Mouse (Mus musculus): ENCODE measurements around the gene Cit. TPM values are rescaled to one million over a fixed set of nuclear protein-coding genes. Genes with fewer than 3 reads are reported as not detected.

The Cit gene
- polyA plus RNA-seq, 1 experiment from 2014 or later = 16.8 TPM

DNA sequence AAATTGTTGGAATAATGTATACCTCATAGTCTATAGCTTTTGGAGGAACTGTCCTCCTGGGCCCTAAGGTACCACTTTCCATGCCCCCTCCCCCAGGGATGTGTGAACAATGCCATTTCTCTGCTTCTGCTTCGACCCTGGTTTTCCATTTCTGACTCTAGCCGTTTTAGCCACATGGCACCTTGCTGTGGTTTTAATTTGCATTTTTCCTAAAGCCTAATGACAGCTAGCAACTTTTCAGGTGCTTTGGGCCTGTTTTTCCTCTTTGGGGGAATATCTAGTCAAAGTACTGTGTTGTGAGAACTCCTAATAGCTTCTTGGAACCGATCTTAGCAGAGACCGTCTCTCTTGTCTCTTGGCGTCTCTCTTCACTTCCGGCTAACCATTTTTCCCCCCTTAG, 139.3 kb downstream of the Cit start:
- Histone ChIP-seq H3K4me1 (ENCODE audit: control insufficient read depth, insufficient read depth, low read length) (no peaks in the 10 kb centered on the region), H3K4me3 (ENCODE audit: low read depth, low read length) (no peak overlapping the region), H3K4me2 (ENCODE audit: low read depth, low read length) (no peak overlapping the region), H3K36me3 (ENCODE audit: control insufficient read depth, insufficient read depth, low read length) (peaks cover 42% of the 10 kb centered on the region), H3K27me3 (replicated peaks; ENCODE audit: control insufficient read depth, insufficient read depth, low read length) (no peaks in the 10 kb centered on the region), H3K27ac (replicated peaks; ENCODE audit: low read depth, low read length) (no peak overlapping the region), H3K9me3 (ENCODE audit: control insufficient read depth, low read length) (no peaks in the 10 kb centered on the region), H3K9ac (ENCODE audit: low read depth, low read length) (no peak overlapping the region)
- DNase-seq (ENCODE audit: low spot score) (no peak), ATAC-seq (ENCODE audit: low read depth) (no peak)
- 90% methylated on average over 6 of the region's 6 CpGs for WGBS

DNA sequence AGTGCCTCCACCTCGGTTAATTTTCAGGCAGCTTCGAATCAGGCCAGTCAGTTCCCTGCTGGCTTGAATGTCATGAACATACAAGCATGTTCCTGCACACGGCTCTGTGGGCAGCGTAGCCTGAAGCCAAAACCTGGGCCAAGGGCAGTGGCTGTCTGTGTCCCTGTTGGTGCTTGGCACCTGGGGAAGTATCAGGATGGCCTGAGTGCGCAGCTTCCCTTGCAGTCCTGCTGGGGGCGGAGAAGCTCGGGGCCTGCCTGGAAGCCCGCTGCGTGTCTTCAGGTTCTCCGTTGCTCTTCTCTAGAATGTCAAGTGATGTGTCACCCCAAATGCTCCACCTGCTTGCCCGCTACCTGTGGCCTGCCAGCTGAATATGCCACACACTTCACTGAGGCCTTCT, 140.0 kb downstream of the Cit start:
- H3K27me3 ChIP-seq (replicated peaks; ENCODE audit: control insufficient read depth, insufficient read depth, low read length) = no peaks in the 10 kb centered on the region
- H3K36me3 ChIP-seq (ENCODE audit: control insufficient read depth, insufficient read depth, low read length) = peaks cover 42% of the 10 kb centered on the region

DNA sequence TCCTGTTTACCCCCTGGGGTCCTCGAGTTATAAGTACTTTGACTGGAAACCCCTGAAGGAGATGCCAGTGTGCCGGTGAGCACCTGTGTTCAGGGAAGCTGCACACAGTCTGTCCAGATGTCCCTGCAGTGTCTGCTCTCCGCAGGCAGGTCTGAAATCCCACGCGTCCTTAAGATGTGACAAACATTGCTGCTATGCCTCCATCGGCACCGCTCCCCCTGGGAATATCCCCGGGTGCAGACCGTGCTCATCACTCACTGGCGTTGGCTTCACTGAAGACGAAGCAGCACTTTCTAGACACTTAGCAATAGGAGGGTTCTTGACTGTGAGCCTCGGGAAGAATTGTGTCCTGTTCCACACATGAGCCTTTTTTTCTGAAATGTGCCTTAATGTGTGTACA, 142.2 kb downstream of the Cit start:
- H3K27me3 ChIP-seq (replicated peaks; ENCODE audit: control insufficient read depth, insufficient read depth, low read length) = no peaks in the 10 kb centered on the region

More for the DNA sequence above, 140.0 kb downstream of the Cit start:
- no peaks in the 10 kb centered on the region for H3K9me3 ChIP-seq (ENCODE audit: control insufficient read depth, low read length)
- H3K27ac ChIP-seq (replicated peaks; ENCODE audit: low read depth, low read length) = no peak overlapping the region
- no peak overlapping the region for H3K4me3 ChIP-seq (ENCODE audit: low read depth, low read length)
- ATAC-seq (ENCODE audit: low read depth) (no peak), DNase-seq (ENCODE audit: low spot score) (no peak)
- 93% methylated on average over 11 of the region's 11 CpGs for WGBS
- H3K4me2 ChIP-seq (ENCODE audit: low read depth, low read length) = no peak overlapping the region
- no peak overlapping the region for H3K9ac ChIP-seq (ENCODE audit: low read depth, low read length)
- H3K4me1 ChIP-seq (ENCODE audit: control insufficient read depth, insufficient read depth, low read length) = no peaks in the 10 kb centered on the region

DNA sequence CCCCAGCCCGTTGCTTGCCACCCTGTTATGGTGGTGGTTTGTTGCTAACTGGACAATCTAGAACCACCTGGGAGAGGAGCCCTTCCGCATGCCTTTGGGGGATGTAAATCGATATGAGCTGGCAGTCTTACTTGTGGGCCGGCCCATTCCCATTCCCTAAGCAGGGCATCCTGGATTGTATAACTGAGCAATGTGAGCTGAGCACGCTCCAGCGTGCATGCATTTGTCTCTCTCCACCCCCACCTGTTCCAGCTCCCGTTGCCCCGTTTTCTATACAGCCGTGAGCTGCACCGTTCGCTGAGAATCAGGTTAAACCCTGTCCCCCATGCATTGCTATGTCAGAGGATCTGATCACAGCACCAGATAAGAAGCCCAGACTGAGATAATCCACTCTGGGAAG, 146.6 kb downstream of the Cit start:
- no peak overlapping the region for H3K4me3 ChIP-seq (ENCODE audit: low read depth, low read length)
- no peak overlapping the region for H3K27ac ChIP-seq (replicated peaks; ENCODE audit: low read depth, low read length)

More for the DNA sequence above, 142.2 kb downstream of the Cit start:
- 87% methylated on average over 12 of the region's 12 CpGs for WGBS
- DNase-seq (ENCODE audit: low spot score) (no peak), ATAC-seq (ENCODE audit: low read depth) (no peak)
- H3K4me3 ChIP-seq (ENCODE audit: low read depth, low read length) = no peak overlapping the region
- no peaks in the 10 kb centered on the region for H3K4me1 ChIP-seq (ENCODE audit: control insufficient read depth, insufficient read depth, low read length)
- H3K27ac ChIP-seq (replicated peaks; ENCODE audit: low read depth, low read length) = no peak overlapping the region
- H3K36me3 ChIP-seq (ENCODE audit: control insufficient read depth, insufficient read depth, low read length) = peaks cover 51% of the 10 kb centered on the region
- H3K9ac ChIP-seq (ENCODE audit: low read depth, low read length) = no peak overlapping the region
- H3K9me3 ChIP-seq (ENCODE audit: control insufficient read depth, low read length) = peaks cover 12% of the 10 kb centered on the region
- H3K4me2 ChIP-seq (ENCODE audit: low read depth, low read length) = no peak overlapping the region

DNA sequence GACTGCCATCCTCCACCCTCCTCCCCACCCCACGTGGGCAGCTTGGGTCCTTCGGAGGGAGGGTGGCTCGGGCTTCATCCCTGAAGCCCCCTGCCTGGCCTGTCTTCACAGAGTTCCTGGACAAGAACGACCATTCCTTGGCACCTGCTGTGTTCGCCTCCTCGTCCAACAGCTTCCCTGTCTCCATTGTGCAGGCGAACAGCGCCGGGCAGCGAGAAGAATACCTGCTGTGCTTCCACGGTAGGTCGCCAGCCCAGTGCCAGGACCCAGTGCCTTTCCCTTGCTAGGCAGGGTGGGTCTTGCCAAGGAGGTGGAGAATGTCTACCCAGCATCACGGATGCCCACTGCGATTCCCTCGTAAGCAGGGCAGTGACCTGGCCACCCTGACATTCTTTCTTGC, 149.0 kb downstream of the Cit start:
- no peak overlapping the region for H3K4me3 ChIP-seq (ENCODE audit: low read depth, low read length)
- no peak for DNase-seq (ENCODE audit: low spot score)
- no peaks in the 10 kb centered on the region for H3K4me1 ChIP-seq (ENCODE audit: control insufficient read depth, insufficient read depth, low read length)
- H3K27me3 ChIP-seq (replicated peaks; ENCODE audit: control insufficient read depth, insufficient read depth, low read length) = no peaks in the 10 kb centered on the region
- no peak overlapping the region for H3K27ac ChIP-seq (replicated peaks; ENCODE audit: low read depth, low read length)
- WGBS = 93% methylated on average over 15 of the region's 15 CpGs
- ATAC-seq (ENCODE audit: low read depth) = no peak
- no peak overlapping the region for H3K9ac ChIP-seq (ENCODE audit: low read depth, low read length)
- H3K36me3 ChIP-seq (ENCODE audit: control insufficient read depth, insufficient read depth, low read length) = peaks cover 52% of the 10 kb centered on the region
- H3K4me2 ChIP-seq (ENCODE audit: low read depth, low read length) = no peak overlapping the region
- peaks cover 12% of the 10 kb centered on the region for H3K9me3 ChIP-seq (ENCODE audit: control insufficient read depth, low read length)

More for the DNA sequence above, 146.6 kb downstream of the Cit start:
- WGBS = 87% methylated on average over 11 of the region's 11 CpGs
- Histone ChIP-seq H3K36me3 (ENCODE audit: control insufficient read depth, insufficient read depth, low read length) (peaks cover 55% of the 10 kb centered on the region), H3K27me3 (replicated peaks; ENCODE audit: control insufficient read depth, insufficient read depth, low read length) (no peaks in the 10 kb centered on the region), H3K4me2 (ENCODE audit: low read depth, low read length) (no peak overlapping the region), H3K9me3 (ENCODE audit: control insufficient read depth, low read length) (peaks cover 12% of the 10 kb centered on the region), H3K9ac (ENCODE audit: low read depth, low read length) (no peak overlapping the region), H3K4me1 (ENCODE audit: control insufficient read depth, insufficient read depth, low read length) (no peaks in the 10 kb centered on the region)
- DNase-seq (ENCODE audit: low spot score) = no peak
- peak; percentile 84; the same call in 1 of the 2 replicates for ATAC-seq (ENCODE audit: low read depth)

DNA sequence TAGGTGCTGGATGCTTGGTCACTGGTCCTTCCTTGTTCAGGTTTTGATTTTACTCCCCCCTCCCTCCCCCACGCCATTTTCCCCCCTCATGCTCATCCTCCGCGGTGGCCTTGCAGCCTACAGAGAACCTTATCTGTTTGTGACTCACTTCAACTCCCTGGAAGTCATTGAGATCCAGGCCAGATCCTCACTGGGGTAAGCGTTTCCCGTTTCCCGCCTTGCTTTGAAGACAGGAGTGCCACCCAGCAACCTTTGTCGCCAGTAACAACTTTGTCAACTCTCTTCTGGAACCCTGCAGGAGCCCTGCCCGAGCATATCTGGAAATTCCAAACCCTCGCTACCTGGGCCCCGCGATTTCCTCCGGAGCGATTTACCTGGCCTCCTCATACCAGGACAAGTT, 152.3 kb downstream of the Cit start:
- no peaks in the 10 kb centered on the region for H3K27me3 ChIP-seq (replicated peaks; ENCODE audit: control insufficient read depth, insufficient read depth, low read length)
- peaks cover 24% of the 10 kb centered on the region for H3K36me3 ChIP-seq (ENCODE audit: control insufficient read depth, insufficient read depth, low read length)
- no peaks in the 10 kb centered on the region for H3K9me3 ChIP-seq (ENCODE audit: control insufficient read depth, low read length)
- ATAC-seq (ENCODE audit: low read depth) = no peak
- no peak overlapping the region for H3K4me2 ChIP-seq (ENCODE audit: low read depth, low read length)
- no peak for DNase-seq (ENCODE audit: low spot score)
- H3K4me3 ChIP-seq (ENCODE audit: low read depth, low read length) = no peak overlapping the region
- no peak overlapping the region for H3K9ac ChIP-seq (ENCODE audit: low read depth, low read length)
- no peak overlapping the region for H3K27ac ChIP-seq (replicated peaks; ENCODE audit: low read depth, low read length)
- no peaks in the 10 kb centered on the region for H3K4me1 ChIP-seq (ENCODE audit: control insufficient read depth, insufficient read depth, low read length)
- 78% methylated on average over 13 of the region's 13 CpGs for WGBS

DNA sequence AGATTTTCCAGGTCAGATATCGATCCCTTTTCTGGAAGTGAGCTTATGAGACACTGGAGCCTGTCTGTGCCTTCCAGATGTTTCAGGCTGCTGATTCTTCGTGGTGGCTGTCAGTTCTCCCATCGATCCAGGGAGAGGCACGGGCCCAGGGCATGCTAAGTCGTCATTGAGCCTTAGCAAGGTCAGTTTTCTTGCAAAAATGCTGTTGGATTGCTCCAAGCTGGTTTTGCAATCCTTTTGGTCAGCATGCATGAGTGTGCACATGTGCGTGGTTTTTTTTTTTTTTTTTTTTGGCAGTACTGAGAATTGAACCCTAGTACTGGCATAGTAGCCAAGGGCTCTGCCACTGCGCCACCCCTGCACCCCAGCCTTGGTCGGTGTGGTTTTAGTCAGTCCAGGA, 158.1 kb downstream of the Cit start:
- Histone ChIP-seq H3K4me3 (ENCODE audit: low read depth, low read length) (no peak overlapping the region), H3K36me3 (ENCODE audit: control insufficient read depth, insufficient read depth, low read length) (no peaks in the 10 kb centered on the region), H3K4me1 (ENCODE audit: control insufficient read depth, insufficient read depth, low read length) (no peaks in the 10 kb centered on the region), H3K9ac (ENCODE audit: low read depth, low read length) (no peak overlapping the region), H3K27me3 (replicated peaks; ENCODE audit: control insufficient read depth, insufficient read depth, low read length) (no peaks in the 10 kb centered on the region), H3K27ac (replicated peaks; ENCODE audit: low read depth, low read length) (no peak overlapping the region), H3K4me2 (ENCODE audit: low read depth, low read length) (no peak overlapping the region), H3K9me3 (ENCODE audit: control insufficient read depth, low read length) (no peaks in the 10 kb centered on the region)
- no peak for ATAC-seq (ENCODE audit: low read depth)
- no peak for DNase-seq (ENCODE audit: low spot score)
- WGBS = 78% methylated on average over 8 of the region's 8 CpGs

DNA sequence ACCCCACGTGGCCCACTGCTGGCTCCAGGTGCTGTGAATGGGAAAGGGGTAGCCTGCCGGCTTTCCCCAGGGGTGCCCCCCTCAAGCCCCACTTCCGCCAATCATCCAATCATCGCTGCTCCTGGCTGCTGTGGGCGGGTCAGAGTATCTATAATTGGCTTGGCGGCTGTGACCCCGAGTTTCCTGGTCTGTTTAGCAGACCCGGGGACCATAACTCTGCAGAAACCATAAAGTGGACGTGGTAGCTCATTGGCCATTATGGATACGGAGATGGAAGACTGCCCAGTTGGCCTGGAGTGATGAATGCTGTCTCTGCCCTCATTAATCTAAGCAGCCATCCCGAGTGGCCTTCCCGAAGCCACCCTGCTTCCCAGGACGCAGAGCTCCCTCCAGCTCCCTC, 158.7 kb downstream of the Cit start:
- Histone ChIP-seq H3K4me3 (ENCODE audit: low read depth, low read length) (no peak overlapping the region), H3K27me3 (replicated peaks; ENCODE audit: control insufficient read depth, insufficient read depth, low read length) (no peaks in the 10 kb centered on the region), H3K4me1 (ENCODE audit: control insufficient read depth, insufficient read depth, low read length) (no peaks in the 10 kb centered on the region), H3K9me3 (ENCODE audit: control insufficient read depth, low read length) (no peaks in the 10 kb centered on the region), H3K36me3 (ENCODE audit: control insufficient read depth, insufficient read depth, low read length) (no peaks in the 10 kb centered on the region), H3K9ac (ENCODE audit: low read depth, low read length) (no peak overlapping the region), H3K27ac (replicated peaks; ENCODE audit: low read depth, low read length) (no peak overlapping the region), H3K4me2 (ENCODE audit: low read depth, low read length) (no peak overlapping the region)
- no peak for DNase-seq (ENCODE audit: low spot score)
- WGBS = 43% methylated on average over 12 of the region's 13 CpGs
- ATAC-seq (ENCODE audit: low read depth) = no peak

DNA sequence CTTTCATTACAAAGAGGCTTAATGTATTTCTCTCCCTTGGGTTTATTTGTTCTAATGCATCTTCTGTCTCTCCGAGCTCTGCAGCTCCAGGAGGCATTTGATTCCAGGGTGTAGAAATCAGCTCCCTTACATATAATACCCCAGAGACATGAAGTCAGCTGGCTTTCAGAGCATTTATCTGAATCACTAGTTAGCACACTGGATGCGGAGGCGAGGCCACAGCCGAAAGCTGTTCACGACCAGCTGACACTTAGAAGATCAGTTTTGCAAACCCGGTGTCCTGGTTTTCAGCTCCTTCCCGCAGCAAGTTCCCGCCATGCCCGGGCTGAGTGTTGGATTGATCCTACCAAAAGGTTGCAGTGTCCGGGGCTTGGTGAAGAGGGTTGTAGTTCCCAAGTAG, 159.2 kb downstream of the Cit start:
- Histone ChIP-seq H3K9me3 (ENCODE audit: control insufficient read depth, low read length) (no peaks in the 10 kb centered on the region), H3K27ac (replicated peaks; ENCODE audit: low read depth, low read length) (no peak overlapping the region), H3K36me3 (ENCODE audit: control insufficient read depth, insufficient read depth, low read length) (no peaks in the 10 kb centered on the region), H3K4me3 (ENCODE audit: low read depth, low read length) (no peak overlapping the region), H3K9ac (ENCODE audit: low read depth, low read length) (no peak overlapping the region), H3K4me2 (ENCODE audit: low read depth, low read length) (no peak overlapping the region), H3K27me3 (replicated peaks; ENCODE audit: control insufficient read depth, insufficient read depth, low read length) (no peaks in the 10 kb centered on the region), H3K4me1 (ENCODE audit: control insufficient read depth, insufficient read depth, low read length) (no peaks in the 10 kb centered on the region)
- 80% methylated on average over 10 of the region's 10 CpGs for WGBS
- ATAC-seq (ENCODE audit: low read depth) = no peak
- DNase-seq (ENCODE audit: low spot score) = no peak

All from embryonic facial prominence, embryonic 14.5 days (tissue).